Mouse (Mus musculus): ENCODE measurements around the gene Col2a1. TPM values are rescaled to one million over a fixed set of nuclear protein-coding genes. Genes with fewer than 3 reads are reported as not detected.

Gene Col2a1
- under 1 TPM; 0.19 to 0.37 TPM for total RNA-seq (2021)
- long read RNA-seq, experiment 1: 0 reads
- long read RNA-seq, experiment 2: 0 reads

DNA sequence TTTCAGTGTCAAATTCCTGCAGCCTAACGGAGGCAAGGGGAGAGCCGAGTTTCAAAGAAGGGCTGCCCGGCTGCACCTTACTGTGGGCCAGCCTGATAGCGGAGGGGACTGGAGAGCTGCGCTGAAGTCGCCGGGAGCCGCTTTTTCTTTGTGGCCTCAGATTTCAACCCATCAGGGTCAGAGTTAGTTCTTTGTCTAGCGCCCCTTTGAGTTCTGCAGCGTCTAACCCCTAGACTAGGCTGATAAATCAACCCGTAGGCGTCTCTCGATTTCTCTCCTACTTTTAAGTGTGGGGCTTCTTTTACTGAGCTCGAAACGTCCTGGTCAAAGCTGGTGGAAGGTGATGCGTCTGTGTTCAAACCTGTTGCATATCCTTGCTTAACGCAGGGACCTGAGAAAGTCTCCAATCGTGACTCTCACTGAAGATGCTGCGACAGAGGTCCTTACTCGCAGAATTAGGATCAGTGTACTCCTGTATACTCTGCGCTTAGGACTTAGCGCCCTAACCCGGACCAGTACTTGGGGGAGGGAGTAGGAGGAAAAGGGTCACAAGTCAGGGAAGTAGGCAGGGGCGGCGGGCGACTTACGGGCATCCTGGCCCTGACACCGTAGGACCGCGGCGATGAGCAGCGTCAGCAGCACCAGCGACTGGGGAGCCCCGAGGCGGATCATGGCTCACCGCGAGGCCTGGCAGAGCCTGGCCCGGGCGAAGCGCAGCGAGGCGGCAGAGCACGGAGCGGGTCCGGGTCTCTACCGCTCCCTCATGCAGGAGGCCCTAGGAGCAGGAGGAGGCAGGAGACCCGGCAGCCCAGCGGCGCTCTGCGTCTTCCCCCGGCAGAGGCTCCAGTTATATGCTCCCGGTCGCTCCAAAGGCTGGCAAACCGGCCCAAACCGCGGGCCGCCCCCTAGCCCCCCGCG lies at the start of gene Col2a1:
Col2a1 (minus strand) TSS at position 874 of the 918 bp plus-strand sequence.
- DNase-seq (ENCODE audit: low spot score): no peak

DNA sequence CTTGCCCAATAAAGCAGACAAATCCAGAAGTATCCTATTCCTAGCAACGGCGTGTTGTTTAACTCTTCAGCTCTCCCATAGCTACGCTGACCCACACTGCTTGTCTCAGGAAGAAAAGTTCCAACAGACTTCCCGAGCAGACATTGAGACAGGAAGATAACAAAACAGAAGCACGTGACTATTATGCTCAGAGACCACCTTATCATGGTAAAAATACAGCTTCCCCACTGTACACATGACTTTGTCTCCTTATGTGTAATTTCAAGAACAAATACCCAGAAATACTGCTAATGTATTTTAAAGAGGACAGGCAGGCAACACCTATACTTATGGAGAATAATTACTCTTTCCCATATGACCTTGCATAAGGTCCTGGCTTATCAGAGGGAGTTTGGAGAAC lies 47.2 kb upstream of the Col2a1 start:
- DNase-seq (ENCODE audit: low spot score): no peak

GRCm38 (mm10) chr15:98048918-98049700 lies 44.6 kb upstream of the Col2a1 start:
- DNase-seq (ENCODE audit: low spot score): no peak

- DNase-seq (ENCODE audit: low spot score): no peak
Measured at GRCm38 (mm10) chr15:98044387-98044786, 39.9 kb upstream of the Col2a1 start.

- no peak for DNase-seq (ENCODE audit: low spot score)
Measured at GRCm38 (mm10) chr15:98043967-98044366, 39.5 kb upstream of the Col2a1 start.

- DNase-seq (ENCODE audit: low spot score): no peak
Measured at GRCm38 (mm10) chr15:98042508-98042907, 38.0 kb upstream of the Col2a1 start.

GRCm38 (mm10) chr15:98039682-98040081 lies 35.2 kb upstream of the Col2a1 start:
- DNase-seq (ENCODE audit: low spot score): no peak

GRCm38 (mm10) chr15:98036578-98036977 lies 32.1 kb upstream of the Col2a1 start:
- no peak for DNase-seq (ENCODE audit: low spot score)

- no peak for DNase-seq (ENCODE audit: low spot score)
Measured at GRCm38 (mm10) chr15:98035076-98035755, 30.7 kb upstream of the Col2a1 start.

DNA sequence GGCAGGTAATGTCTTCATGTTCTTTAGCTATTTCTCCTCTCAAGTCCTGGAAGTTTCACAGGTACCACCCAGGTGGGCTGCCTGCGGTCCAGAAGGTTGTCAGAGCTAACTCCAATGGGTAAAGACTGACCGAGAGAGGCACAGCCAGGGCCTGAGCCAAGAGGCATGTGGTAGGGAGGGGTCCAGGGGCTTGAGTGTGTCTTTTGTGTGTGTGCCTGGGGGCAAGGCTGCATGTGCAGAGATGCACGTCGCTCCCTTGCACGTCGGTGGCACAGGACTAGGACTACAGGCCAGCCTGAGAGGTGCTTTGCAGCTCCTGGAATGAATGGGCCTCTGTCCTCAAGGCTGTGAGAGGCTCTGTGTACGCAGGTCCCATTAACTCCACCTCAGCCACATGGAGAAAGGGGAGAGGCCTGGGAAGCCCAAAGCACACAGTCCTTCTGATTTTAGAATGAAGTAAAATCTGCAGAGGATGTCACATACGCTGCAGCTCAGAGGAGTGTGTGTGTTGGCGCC lies 28.8 kb upstream of the Col2a1 start:
- DNase-seq (ENCODE audit: low spot score): no peak

DNA sequence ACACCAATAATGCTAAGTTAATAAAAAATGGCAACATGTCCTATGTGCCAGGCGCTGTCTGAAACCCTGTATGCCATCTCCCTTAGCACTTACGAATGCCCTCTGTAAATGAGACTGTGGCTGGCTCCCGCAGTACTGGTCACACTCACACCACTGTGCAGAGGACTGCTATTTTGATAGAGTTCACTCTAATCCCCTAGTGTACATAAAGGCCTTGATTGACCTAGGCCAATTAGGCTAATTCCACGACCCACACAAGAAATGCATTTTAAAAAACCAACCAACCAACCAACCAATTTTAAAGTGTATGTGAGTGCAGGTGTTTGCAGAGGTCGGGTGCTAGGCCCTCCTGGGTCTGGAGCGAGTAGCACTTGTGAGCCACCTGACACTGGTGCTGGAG lies 25.3 kb upstream of the Col2a1 start:
- no peak for DNase-seq (ENCODE audit: low spot score)

- DNase-seq (ENCODE audit: low spot score): no peak
Measured at GRCm38 (mm10) chr15:98026967-98027904, 22.7 kb upstream of the Col2a1 start.

- DNase-seq (ENCODE audit: low spot score): no peak
Measured at GRCm38 (mm10) chr15:98025611-98026010, 21.1 kb upstream of the Col2a1 start.

- no peak for DNase-seq (ENCODE audit: low spot score)
Measured at GRCm38 (mm10) chr15:98023137-98023536, 18.6 kb upstream of the Col2a1 start.

GRCm38 (mm10) chr15:98021886-98022285 lies 17.4 kb upstream of the Col2a1 start:
- no peak for DNase-seq (ENCODE audit: low spot score)

GRCm38 (mm10) chr15:98019047-98019446 lies 14.6 kb upstream of the Col2a1 start:
- no peak for DNase-seq (ENCODE audit: low spot score)

DNA sequence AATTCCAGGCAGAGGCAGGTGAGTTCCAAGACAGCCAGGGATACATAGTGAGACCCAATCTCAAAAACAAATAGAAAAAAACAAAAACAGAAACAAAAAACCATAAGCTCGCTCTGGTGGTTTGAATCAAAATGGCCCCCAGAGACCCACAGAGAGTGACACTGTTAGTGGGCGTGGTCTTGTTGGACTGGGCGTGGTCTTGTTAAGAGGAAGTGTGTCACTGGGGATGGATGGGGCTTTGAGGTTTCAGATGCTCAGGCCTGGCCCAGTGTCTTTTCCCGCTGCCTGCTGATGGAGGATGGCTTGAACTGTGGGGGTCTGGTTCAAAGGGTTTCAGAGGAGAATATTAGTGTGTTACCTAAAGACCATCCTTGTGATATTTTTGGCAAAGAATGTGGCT lies 13.4 kb upstream of the Col2a1 start:
- no peak for DNase-seq (ENCODE audit: low spot score)

GRCm38 (mm10) chr15:98012810-98013209 lies 8.3 kb upstream of the Col2a1 start:
- no peak for DNase-seq (ENCODE audit: low spot score)

- DNase-seq (ENCODE audit: low spot score): no peak
Measured at GRCm38 (mm10) chr15:98005181-98005580, 686 bp upstream of the Col2a1 start.

DNA sequence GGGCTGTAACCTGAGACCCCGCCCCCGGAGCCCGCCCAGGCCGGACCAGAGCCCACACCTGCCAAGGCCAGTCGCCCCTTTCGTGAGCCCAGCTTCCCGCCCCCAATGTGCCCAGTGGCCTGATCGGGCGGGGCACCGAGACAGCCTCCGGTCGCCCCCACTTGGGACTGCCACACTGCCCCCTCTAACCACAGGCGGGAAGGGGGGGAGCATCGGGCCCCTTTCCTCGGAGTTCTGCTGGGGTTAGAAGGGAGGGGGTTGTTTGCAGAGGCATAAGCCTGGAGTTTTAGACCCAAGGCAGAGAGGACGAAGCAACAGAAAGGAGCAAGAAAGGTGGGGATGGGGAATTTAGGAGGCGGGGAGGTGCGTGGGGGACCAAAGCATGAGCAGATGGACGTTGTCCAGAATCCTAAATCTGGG lies 255 bp upstream of the Col2a1 start:
- no peak for DNase-seq (ENCODE audit: low spot score)

Data from gastrocnemius, adult 18-20 months (tissue).